Mouse (Mus musculus) liver, postnatal 0 days (tissue): ENCODE measurements at regions not wholly inside any gene's neighbourhood (a gene's known extent, or its start where the extent isn't known, plus 50 kb on each side); places are given as distances from the start of the nearest gene placed in this dataset.

Experiments
- CTCF ChIP-seq: sonication (generic); IDR thresholded peaks from 2 replicates; pipeline ENCODE4 v1.5.1; 2016; ENCODE audit warnings: antibody characterized with exemption, low read depth
- EP300 ChIP-seq: IDR thresholded peaks from 2 replicates; pipeline ENCODE4 v1.6.1; 2016; ENCODE audit warnings: antibody characterized with exemption, low read depth, mild to moderate bottlenecking

DNA sequence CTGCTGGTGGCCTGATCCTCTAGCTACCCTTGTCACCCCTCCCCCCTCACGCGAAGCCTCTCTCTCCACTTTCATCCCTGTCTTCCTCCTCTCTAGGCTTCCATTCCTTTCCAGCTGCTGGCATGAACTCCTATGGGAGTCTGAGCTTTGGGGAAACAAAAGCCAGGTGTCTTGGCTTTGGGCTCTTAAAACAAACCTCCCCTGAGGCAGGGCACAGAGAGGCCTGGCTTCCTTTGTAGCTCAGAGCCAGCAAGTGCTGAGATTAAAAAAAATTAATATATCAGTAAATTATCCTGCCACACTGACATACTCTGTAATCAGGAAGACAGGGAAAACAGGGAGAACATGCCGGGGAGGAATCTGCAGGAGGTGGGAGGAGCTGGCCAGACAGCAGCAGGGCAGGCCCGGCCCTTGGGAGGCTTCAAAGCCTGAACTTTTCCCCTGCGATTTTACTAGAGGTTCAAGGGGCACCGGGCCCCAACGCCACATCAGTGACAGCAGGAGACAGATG is 139.2 kb upstream of the Nr2f2 start:
- TF ChIP-seq CTCF (no peak), EP300 (no peak)
